ENCODE assay signal across 9 mouse cellular contexts in the genomic region with DNA sequence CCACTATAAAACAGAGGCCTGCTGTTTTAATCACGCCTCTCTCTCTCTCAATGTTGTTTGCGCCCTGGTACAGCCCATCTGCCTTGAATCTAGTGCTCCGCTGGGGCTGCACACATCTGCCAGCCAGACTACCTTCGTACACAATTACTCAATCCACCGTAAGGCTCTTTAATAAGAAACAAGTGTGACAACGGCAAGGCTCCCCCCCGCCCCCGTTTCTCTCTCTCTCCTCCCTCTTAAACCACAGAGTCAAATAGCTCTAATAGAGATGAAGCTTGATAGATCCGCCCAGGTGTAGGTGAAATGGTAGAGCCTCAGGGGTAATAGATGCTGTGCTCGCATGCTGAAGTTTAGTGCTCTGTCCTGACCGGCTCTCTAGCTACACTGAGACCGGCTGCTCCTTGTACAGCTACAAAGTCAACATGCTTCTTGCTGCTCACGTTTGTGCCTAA. TPM values are rescaled to one million over a fixed set of nuclear protein-coding genes. Genes with fewer than 3 reads are reported as not detected.
DNase-seq lines count a peak whose midpoint lies in the region; ATAC-seq and TF ChIP-seq lines count a peak whose summit lies in the region.
"Had no signal": no experiment of that assay in that cellular context is flagged by ENCODE, and none has a peak within 500 bp of the region (broad histone marks: within the 10 kb centered on the region; RNA-seq: fewer than 3 reads in every experiment).

A gene (plus strand): TSS at position 174 of the 452 bp plus-strand sequence.

- ATAC-seq in heart, embryonic 14.5 days (ENCODE audit: insufficient number of reproducible peaks, insufficient read depth, low FRiP score, low read depth) = no peak
- peak; percentile 48; the same call in 1 of the 2 replicates for ATAC-seq in midbrain, embryonic 11.5 days (ENCODE audit: low FRiP score)

- H3K27ac ChIP-seq in heart, embryonic 14.5 days (replicated peaks in 1 of 2; ENCODE audit: control insufficient read depth in 1 of 2, insufficient read depth in 1 of 2, low read depth in 2 of 2, low read length in 2 of 2) = no peak within 1 kb of the TSS
- H3K27ac ChIP-seq in midbrain, embryonic 11.5 days (ENCODE audit: low read depth, low read length) = no peak within 1 kb of the TSS
- no peak within 1 kb of the TSS for H3K27ac ChIP-seq in layer of hippocampus, adult 2 months

- H3K4me2 ChIP-seq in heart, embryonic 14.5 days (ENCODE audit: low read length) = no peak within 1 kb of the TSS
- H3K4me2 ChIP-seq in midbrain, embryonic 11.5 days = no peak within 1 kb of the TSS

- DNase-seq in heart, adult 8-10 months (ENCODE audit: low spot score) = no peak
- peak; percentile 80 for DNase-seq in NIH3T3 (ENCODE audit: low read depth)
- DNase-seq in forelimb bud, embryonic 11.5 days (ENCODE audit: low read depth, low spot score) = peak; percentile 91
- peak; percentile 86 for DNase-seq in midbrain, embryonic 11.5 days (ENCODE audit: low spot score, missing footprints)
- DNase-seq in layer of hippocampus, adult 2 months (ENCODE audit: low spot score in 2 of 2) = no peak
- no peak for DNase-seq in thymus, adult 18-20 months
- no peak for DNase-seq in c-Kit-positive CD71-positive TER-119-positive erythroid progenitor cells, embryonic 14.5 days (ENCODE audit: low spot score)

- H3K36me3 ChIP-seq in heart, embryonic 14.5 days (ENCODE audit: control insufficient read depth, insufficient read depth, low read length) = no peaks in the 10 kb centered on the region
- H3K36me3 ChIP-seq in midbrain, embryonic 11.5 days (ENCODE audit: control insufficient read depth, insufficient read depth, low read length) = no peaks in the 10 kb centered on the region

- H3K9ac ChIP-seq in heart, embryonic 14.5 days (ENCODE audit: low read length) = no peak within 1 kb of the TSS
- no peak within 1 kb of the TSS for H3K9ac ChIP-seq in midbrain, embryonic 11.5 days (ENCODE audit: low read length)

- no peaks in the 10 kb centered on the region for H3K27me3 ChIP-seq in heart, embryonic 14.5 days (ENCODE audit: control insufficient read depth, insufficient read depth, low read length)
- H3K27me3 ChIP-seq in midbrain, embryonic 11.5 days (ENCODE audit: control insufficient read depth, insufficient read depth, low read length) = no peaks in the 10 kb centered on the region
- H3K27me3 ChIP-seq: megakaryocyte, embryonic 14.5 days had no signal

- no peaks in the 10 kb centered on the region for H3K9me3 ChIP-seq in heart, embryonic 14.5 days (ENCODE audit: control insufficient read depth, low read length)
- H3K9me3 ChIP-seq in midbrain, embryonic 11.5 days (ENCODE audit: control insufficient read depth, low read length) = no peaks in the 10 kb centered on the region
- H3K9me3 ChIP-seq: megakaryocyte, embryonic 14.5 days had no signal

- no peaks in the 10 kb centered on the region for H3K4me1 ChIP-seq in heart, embryonic 14.5 days (ENCODE audit: control insufficient read depth in 2 of 2, insufficient read depth in 2 of 2, low read length in 2 of 2)
- H3K4me1 ChIP-seq in midbrain, embryonic 11.5 days (ENCODE audit: control insufficient read depth, insufficient read depth, low read length) = no peaks in the 10 kb centered on the region
- H3K4me1 ChIP-seq: megakaryocyte, embryonic 14.5 days had no signal

- no peak for TF ChIP-seq CTCF in layer of hippocampus, adult 2 months (conservative IDR thresholded peaks at IDR 0.05)

- WGBS in heart, embryonic 14.5 days = 68% methylated on average over 13 of the region's 13 CpGs
- WGBS in midbrain, embryonic 11.5 days = 52% methylated on average over 13 of the region's 13 CpGs

- no peak within 1 kb of the TSS for H3K4me3 ChIP-seq in heart, embryonic 14.5 days (ENCODE audit: control insufficient read depth in 1 of 2, insufficient read depth in 1 of 2, low read depth in 1 of 2, low read length in 2 of 2)
- no peak within 1 kb of the TSS for H3K4me3 ChIP-seq in midbrain, embryonic 11.5 days (ENCODE audit: low read depth, low read length)
- no peak within 1 kb of the TSS for H3K4me3 ChIP-seq in layer of hippocampus, adult 2 months
- H3K4me3 ChIP-seq: megakaryocyte, embryonic 14.5 days had no signal

RNA-seq across cellular contexts. Expression of the gene that starts here (rescaled TPM):
- 15.8 and 16.9 TPM in 2 replicates for polyA plus RNA-seq in heart, embryonic 14.5 days (2014; fragmentation: Nextera tagmentation; extraction: Ambion mirVana)
- 1 to 10 TPM; 1.4 to 2.2 (median 1.9) TPM for total RNA-seq in heart, adult 8-10 months (2022)
- polyA plus RNA-seq in midbrain, embryonic 11.5 days (2014; fragmentation: Nextera tagmentation; extraction: Ambion mirVana) = 9.8 and 10.4 TPM in 2 replicates
- 1 to 10 TPM; 1.6 to 2.0 TPM for total RNA-seq in layer of hippocampus, adult 2 months (2021)

Comparison
In these comparisons a context has a peak if more than half of its experiments do, and no peak if none do; other contexts are left out.
1. DNase-seq: peak in NIH3T3 (single experiment), forelimb bud, embryonic 11.5 days (single experiment) and midbrain, embryonic 11.5 days (single experiment); none in heart, adult 8-10 months (single experiment), layer of hippocampus, adult 2 months (0 of 2), thymus, adult 18-20 months (0 of 2) and c-Kit-positive CD71-positive TER-119-positive erythroid progenitor cells, embryonic 14.5 days (single experiment).